Mouse (Mus musculus) mouse trophoblast stem cell (cell line): ENCODE measurements around the gene Slc47a2.

Source experiments
- in situ Hi-C, 2 experiments: fragments of 300-500 bp; cut with MseI, MboI; formaldehyde crosslinking; loops; 2 replicates in 1 of 2; 3 replicates in 1 of 2; pipeline ENCODE4 v1.15.1; 2025

Gene Slc47a2

DNA sequence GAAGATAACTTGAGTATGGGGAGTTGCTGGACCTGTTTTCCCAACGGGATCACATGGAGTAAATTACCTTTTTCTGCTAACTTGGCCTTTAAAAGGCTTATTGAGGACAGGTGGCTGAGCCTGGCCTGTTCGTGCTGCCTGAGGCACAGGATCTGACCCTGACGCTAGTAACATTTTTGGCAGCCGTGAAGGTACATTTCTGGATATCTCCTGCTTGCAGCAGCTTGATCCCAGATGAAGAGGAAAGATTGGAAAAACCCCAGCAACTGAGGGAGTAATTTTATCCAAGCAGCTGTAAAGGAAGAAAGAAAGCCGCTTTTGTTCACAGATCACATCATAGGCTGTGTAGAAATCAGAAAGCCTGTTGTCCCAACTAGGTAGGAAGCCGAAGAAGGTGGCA lies 58.3 kb downstream of the Slc47a2 start:
- in situ Hi-C loops, result no loop called here

DNA sequence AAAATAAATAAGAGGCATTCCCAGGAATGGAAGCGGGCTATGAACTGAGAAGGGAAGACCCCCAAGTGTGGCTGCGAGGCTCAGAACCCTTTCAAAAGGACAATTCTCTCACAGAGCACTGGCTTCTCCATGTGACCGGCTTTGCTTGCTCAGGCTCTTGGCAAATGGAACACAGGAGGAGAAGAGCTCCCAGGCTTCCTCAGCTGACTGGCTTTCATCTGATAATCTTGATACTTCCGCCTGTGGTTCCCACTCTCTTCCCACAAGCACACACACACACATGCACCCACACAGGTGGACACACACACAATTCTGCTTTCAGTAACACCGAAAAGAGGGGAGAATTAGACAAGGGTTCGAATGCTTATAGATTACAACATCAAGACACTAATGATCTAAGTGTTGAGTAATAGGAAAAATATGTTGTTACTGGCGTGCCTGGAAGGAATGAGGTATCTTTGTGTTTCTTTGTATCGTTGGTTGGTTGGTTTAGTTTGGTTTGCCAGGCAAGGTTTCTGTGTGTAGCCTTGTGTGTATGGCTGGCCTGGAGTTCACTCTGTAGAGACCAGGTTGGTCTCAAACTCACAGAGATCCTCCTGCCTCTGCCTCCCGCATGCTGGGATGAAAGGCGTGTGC lies 59.1 kb downstream of the Slc47a2 start:
- in situ Hi-C loops, result no loop called here

DNA sequence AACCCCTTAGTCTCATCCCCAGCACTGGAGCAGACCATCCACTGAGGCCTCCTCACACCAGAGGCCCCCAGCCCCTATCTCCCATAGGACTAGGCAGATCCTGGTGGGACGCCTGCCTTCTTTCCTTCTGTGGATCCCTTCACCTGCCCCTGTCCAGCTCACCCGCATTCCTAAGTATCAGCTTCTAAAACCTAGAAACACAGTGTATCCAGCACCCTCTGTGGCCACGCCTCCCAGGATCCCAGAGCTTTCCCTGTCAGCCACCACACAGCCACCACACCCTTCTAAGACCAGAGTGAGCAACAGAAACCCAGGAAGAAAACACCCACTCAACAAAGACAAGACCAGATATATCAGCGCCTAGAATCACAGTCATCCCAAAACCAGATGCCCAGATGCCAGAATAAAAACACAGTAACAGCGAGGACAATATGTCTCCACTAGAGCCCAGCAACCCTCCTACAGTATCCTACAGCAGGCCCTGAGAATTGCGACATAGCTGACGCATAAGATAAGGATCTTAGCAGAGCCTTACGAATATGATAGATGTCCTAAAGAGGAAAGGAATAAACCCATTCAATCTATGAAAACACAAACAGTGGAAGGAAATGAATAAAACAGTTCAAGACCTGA lies 64.1 kb downstream of the Slc47a2 start:
- in situ Hi-C loops, result no loop called here

DNA sequence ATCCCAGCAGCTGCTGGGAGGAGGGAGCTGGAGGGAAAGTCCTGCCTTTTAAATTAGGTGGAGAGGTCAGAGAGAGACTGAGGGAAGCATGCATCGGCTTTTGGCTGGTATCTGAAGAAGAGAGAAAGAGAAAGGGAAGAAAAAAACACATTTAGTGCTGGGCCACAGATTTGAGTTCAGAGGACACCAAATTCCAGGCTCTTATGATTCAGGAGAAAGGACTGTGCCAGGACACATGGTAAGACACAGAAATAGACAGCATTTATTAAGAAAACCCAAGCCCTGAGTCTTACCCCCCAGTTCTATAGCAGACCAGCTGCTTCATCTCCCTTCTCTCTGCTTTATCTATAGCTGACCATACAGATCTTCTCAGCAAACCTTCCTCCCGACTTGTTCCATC lies 64.7 kb downstream of the Slc47a2 start:
- in situ Hi-C loops, result no loop called here

DNA sequence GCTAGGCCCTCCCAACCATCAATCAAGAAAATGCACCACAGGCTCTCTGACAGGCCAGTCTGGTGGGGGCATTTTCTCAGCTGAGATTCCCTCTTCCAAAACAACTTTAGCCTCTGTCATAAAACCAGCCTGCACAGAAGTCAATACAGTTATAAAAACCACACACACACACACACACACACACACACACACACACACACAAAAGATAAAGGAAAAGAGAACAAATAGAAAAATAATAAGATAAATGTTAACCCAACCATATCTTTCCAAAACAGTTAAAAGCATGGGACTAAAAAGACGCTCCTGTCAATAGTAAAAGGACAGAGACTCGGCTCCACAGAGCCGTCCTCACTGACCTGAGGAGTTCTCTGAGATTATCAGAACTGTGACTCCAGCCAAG lies 66.2 kb downstream of the Slc47a2 start:
- in situ Hi-C loops, result no loop called here

DNA sequence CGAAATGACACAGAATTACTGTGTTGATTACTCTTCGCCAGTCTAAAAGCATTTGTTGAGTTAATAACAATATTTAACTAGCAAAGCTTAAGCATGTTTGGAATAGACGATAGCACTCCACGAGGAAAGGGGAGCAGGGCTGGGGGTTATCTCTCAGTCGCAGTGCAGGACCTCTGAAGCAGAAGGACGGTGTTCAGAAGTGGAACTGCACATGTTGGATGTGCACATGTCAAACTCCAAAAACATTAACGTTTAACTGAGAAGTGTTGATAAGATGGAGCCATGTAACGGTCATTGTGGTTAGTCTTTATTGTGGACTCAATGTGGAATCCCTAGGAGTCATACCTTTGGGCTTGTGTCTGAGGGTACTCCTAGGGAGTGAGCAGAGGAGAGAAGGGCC lies 67.6 kb downstream of the Slc47a2 start:
- in situ Hi-C loops, result no loop called here

DNA sequence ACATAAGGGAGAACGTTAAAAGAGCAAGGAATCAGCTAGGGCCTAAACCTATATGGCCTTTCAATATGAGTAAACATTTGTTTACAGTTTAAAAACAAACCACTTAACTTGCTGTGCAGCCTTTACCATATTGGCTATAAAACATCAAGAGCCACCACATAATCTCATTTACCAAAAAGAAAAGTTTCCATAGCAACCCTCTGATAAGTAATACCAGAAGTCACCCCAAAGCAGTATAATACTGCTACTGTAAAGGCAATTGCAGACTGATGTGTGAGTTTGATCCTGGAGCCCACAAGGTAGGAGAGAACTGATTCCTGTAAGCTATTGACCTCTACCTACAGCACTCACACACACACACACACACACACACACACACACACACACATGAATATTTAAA lies 68.2 kb downstream of the Slc47a2 start:
- in situ Hi-C loops, result no loop called here

DNA sequence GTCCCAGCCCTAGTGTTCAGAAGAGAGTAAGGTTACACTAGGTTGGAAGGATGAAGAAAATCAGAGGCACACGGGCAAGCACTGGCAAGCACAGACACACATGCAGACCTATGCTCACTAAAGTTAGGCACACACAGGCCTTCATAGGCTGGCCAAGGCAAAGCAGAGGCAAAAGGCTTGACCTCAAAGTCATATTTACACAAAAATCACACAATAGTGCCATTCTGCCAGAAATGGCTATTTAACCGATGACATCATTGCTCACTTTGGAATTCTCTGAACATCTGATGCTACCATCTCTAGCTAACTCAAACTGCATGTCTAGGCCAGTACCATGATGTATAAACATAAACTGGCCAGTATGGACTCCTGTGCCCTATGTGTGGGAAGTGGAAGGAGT lies 68.7 kb downstream of the Slc47a2 start:
- in situ Hi-C loops, result no loop called here

DNA sequence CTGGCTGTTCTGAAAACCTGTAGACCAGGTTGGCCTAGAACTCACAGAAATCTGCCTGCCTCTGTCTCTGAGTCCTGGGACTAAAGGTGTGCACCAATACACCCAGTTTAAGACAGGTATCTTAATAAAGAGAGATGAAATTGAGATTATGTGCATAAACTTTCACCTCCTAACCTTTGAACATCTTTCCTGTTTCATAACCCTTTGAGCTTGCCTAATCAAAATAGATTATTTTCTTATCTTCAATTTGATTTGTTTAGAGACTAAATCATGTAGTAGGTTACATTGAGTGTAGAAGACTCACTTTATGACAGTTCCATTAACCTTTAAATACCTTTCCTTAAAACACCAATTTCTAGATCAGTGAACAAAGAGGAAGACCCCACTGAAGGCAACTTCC lies 71.0 kb downstream of the Slc47a2 start:
- in situ Hi-C loops, result no loop called here

DNA sequence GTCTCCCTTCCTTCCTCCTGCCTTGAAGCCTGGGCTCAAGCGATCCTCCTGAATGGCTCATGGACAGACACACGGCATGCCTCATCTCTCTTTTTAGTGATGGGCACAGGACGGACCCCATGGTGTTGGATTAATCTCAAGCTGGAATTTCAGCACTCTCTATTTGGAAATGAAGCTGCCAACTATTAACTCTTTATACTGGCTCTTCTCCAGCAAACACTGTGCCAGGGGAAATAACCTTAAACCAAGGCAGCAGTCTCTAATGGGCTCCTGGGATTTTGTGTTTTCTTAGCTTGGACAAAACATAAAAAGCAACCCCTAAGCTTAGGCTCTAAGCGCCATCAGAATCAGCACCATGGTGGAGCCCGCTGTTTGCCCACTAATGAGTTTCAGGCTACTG lies 72.3 kb downstream of the Slc47a2 start:
- in situ Hi-C loops, result no loop called here

DNA sequence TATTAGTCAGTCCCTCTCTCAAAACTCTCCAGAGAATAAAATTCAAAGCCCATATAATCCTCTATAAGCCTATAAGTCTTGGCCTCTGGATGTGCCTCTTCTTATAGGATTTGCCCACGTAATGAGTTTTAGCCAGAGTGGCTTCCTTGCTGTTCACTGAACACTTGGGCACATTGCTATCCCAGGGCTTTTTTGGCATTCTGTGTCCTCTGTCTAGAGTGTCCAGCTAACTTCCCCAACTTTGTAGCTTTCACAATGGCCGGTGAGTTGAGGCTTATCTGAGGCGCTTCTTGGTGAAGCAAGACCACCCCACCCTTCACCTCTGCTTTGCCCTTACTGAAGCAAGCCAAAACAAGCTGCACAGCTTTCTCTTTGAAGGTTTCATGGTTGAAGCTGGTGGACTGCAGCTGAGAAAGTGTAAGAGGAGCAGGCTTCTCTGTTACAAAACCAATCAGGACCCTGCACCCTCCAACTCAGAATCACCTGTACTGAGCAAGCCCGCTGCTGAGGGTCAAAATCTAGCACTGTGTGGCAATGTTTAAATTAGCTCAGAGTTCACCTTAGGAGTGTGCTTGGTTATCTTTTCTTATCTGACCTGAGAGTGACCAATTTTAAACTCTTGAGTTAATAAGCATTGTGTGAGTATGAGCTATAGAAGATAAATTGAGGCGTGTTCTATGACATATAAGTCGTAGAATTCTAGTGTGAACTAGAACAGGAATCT lies 73.9 kb downstream of the Slc47a2 start:
- in situ Hi-C loops, result no loop called here

DNA sequence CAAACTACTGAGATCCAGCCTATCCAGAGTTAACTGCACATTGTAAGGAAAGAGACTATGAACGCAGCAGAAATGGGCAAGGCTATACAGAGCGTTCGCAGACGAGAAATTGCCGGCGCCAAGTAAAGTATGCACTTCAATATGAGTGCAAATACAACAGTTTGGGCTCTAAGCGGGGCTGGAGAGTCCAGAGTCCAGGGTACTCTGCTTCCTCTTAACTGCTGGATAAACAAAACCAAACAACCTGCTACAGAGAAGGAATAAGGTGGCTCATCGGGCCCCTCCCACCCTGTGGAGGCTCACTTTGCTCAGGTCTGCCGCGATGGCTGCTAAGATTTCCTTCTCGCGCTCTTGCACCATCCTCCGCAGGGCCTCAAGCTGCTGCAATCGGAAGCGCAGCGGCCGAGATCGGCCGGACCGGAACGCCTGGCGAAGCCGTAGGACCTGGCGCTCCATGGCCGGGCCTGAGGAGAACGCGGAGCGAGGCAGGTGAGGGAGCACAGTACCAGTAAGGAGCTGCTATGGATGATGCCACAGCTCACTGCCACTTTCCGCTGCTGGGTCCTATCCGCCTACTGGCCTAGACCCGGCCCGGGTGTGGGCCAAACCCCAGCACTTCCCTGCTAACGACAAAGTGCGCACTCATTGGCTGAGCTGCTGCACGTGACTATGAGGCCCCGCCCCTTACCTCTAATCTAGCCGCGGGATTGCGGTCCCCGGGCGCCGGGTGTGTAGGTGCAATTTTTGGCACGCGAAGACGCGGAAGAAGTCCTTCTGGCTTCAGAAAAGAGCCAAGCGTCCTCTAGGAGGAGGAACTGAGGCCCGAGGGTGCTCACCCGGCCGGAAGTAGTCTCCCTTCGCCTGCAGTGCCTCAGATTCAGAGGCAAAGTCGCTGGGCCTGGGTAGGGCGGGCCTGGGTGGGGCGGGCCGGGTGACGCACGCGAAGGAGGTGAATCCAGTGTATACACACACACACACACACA lies 75.8 kb downstream of the Slc47a2 start, which contains the start of gene Aldh3a2:
Gene Aldh3a2 (minus strand): TSS at position 914 of the 983 bp plus-strand sequence.
- in situ Hi-C loops, result no loop called here

DNA sequence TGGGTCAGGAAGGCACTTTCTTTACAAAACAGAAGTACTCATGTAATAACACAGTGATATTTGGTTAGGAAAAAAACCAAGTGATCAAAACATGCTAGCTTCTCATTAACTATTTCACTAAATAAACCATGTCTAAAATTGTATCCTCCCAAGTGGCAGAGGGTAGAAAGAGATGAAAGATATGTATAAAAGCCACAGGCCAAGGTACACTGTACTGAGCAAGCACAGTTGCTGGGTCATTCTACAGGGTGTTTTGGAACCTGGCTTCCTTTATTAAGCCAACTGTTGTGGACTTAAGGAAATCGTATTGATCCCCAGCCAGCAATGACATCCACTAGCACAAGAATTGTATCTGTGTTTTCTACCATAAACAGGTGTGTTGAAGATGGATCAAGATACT lies 78.8 kb downstream of the Slc47a2 start:
- in situ Hi-C loops, result no loop called here

DNA sequence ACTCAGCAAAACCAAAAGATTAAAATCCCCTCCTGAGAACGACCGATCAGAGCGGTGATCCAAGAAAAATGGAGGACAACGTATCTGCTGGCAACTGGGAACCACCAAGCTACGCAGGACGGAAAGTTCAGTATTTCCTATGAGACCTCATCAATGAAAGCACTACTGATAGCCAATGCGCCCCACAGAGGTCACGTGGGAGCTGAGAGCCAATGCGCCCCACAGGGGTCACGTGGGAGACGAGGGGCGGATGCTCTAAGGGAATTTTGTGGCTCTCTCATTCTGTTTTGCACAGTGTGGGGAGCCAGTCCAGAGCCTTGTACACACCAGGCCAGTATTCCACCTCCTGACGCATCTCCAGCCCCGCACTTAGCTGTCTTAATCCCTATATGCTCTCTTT lies 80.1 kb downstream of the Slc47a2 start:
- in situ Hi-C loops, result no loop called here

DNA sequence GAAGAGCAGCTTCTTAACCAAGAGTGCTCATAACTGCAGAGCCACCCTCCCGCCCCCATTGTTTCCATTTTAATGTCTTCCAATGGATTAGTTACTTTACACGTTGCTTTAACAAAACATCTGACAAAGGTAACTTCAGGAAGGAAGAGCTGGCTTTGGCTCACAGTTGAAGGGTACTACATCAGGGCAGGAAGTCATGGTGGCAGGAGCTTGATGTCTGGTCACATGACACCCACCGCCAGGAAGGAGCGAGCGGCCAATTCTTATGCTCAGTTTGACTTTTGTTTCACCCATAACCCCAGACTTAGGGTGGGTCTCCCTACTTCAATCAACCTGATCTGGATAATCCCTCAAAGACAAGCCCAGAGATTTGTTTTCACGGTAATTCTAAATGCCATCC lies 83.6 kb downstream of the Slc47a2 start:
- in situ Hi-C loops, result no loop called here

DNA sequence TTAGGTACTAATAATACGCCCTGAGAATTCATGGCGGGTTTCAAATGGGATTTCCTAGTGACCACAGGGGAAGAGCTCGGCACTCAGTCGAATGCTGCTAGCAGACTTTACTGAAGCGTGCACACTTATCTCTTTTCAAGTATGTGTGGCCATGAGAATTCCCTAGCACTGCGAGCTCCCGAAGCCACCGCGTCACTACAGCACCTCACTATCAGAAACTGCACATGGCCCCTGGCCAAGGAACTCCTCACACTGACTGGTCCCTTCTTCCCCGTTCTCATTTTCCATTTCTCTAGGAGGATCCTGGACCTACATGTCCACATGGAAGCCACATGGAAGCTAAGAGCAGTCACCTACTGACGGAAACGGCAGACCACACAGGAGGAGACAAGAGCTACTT lies 89.9 kb downstream of the Slc47a2 start:
- in situ Hi-C loops, result no loop called here

DNA sequence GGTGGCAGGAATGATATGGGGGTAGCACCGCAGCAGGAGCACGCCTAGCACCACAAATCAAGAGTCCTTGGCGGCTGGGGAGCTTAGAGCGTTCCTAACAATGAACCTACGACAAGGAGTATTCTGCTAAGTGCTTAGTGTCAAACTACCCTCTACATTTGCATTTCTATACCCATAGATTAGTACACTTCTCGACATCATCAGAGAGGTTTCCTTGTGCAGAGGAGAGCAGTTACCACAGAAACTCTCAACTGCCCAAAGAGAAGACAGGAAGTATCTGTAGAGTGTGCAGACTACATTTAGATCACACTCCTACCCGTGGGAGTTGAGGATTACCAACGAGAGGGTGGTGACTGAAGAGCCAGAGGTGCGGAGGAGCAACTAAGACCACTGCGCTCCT lies 90.9 kb downstream of the Slc47a2 start:
- in situ Hi-C loops, result no loop called here
